Mouse (Mus musculus) layer of hippocampus, postnatal 10 days (tissue): Measurements from ENCODE around the gene Gpr89. TPM values are rescaled to one million over a fixed set of nuclear protein-coding genes. Genes with fewer than 3 reads are reported as not detected.

ENCODE experiments used
- DNase-seq, 2 experiments: peaks; one replicate each; pipeline ENCODE4 v3.0.0; 2021; ENCODE audit warnings: low spot score in 2 of 2
- total RNA-seq, 2 experiments: library from RNA; stranded (reverse); gene quantifications; 2 replicates each; pipeline ENCODE4 v1.2.3; 2021

The Gpr89 gene
- total RNA-seq, 2 experiments from 2014 or later: 33.8 to 45.6 TPM

GRCm38 (mm10) chr3:96871070-96871469, 34.1 kb downstream of the Gpr89 start:
- no peak for DNase-seq

- no peak for DNase-seq
These were observed 34.9 kb downstream of the Gpr89 start for GRCm38 (mm10) chr3:96870270-96870669.

- DNase-seq: no peak
These were observed 36.1 kb downstream of the Gpr89 start for GRCm38 (mm10) chr3:96869091-96869490.

GRCm38 (mm10) chr3:96868566-96868965, 36.6 kb downstream of the Gpr89 start:
- DNase-seq: no peak

- DNase-seq: peak in 1 of 2 experiments; percentile 1
These were observed 37.3 kb downstream of the Gpr89 start for GRCm38 (mm10) chr3:96867863-96868262.

GRCm38 (mm10) chr3:96860498-96860897, 44.6 kb downstream of the Gpr89 start:
- peak in 1 of 2 experiments; percentile 2 for DNase-seq

- DNase-seq: peak in 1 of 2 experiments; percentile 1
These were observed 49.3 kb downstream of the Gpr89 start for GRCm38 (mm10) chr3:96855833-96856232.

- no peak for DNase-seq
These were observed 50.8 kb downstream of the Gpr89 start for GRCm38 (mm10) chr3:96854376-96854775.

GRCm38 (mm10) chr3:96852561-96852960, 52.6 kb downstream of the Gpr89 start:
- no peak for DNase-seq

GRCm38 (mm10) chr3:96849168-96849727, 55.9 kb downstream of the Gpr89 start:
- no peak for DNase-seq

- DNase-seq: peak in 1 of 2 experiments; percentile 17
These were observed 56.7 kb downstream of the Gpr89 start for GRCm38 (mm10) chr3:96848470-96848869.

GRCm38 (mm10) chr3:96847661-96848060, 57.5 kb downstream of the Gpr89 start:
- DNase-seq: no peak

- no peak for DNase-seq
These were observed 58.2 kb downstream of the Gpr89 start for GRCm38 (mm10) chr3:96846985-96847384.

GRCm38 (mm10) chr3:96845806-96846205, 59.3 kb downstream of the Gpr89 start:
- no peak for DNase-seq

GRCm38 (mm10) chr3:96845191-96845590, 60.0 kb downstream of the Gpr89 start:
- DNase-seq: no peak

GRCm38 (mm10) chr3:96838996-96839645, 66.0 kb downstream of the Gpr89 start:
- no peak for DNase-seq

GRCm38 (mm10) chr3:96836414-96836813, 68.7 kb downstream of the Gpr89 start:
- DNase-seq: no peak

GRCm38 (mm10) chr3:96834587-96835348, 70.4 kb downstream of the Gpr89 start:
- no peak for DNase-seq

- DNase-seq: no peak
These were observed 72.2 kb downstream of the Gpr89 start for GRCm38 (mm10) chr3:96832930-96833329.

- DNase-seq: no peak
These were observed 75.3 kb downstream of the Gpr89 start for GRCm38 (mm10) chr3:96829856-96830255.

- no peak for DNase-seq
These were observed 76.2 kb downstream of the Gpr89 start, which contains the start of the genes Pdzk1 and Cd160 for GRCm38 (mm10) chr3:96828984-96829383. Gene Pdzk1 (plus strand): TSS chr3:96829284. Gene Cd160 (minus strand): TSS chr3:96829351.

GRCm38 (mm10) chr3:96828308-96828864, 76.8 kb downstream of the Gpr89 start:
- DNase-seq: no peak
